Mouse (Mus musculus): ENCODE measurements around the gene Tbc1d7.

Tbc1d7 gene

DNA sequence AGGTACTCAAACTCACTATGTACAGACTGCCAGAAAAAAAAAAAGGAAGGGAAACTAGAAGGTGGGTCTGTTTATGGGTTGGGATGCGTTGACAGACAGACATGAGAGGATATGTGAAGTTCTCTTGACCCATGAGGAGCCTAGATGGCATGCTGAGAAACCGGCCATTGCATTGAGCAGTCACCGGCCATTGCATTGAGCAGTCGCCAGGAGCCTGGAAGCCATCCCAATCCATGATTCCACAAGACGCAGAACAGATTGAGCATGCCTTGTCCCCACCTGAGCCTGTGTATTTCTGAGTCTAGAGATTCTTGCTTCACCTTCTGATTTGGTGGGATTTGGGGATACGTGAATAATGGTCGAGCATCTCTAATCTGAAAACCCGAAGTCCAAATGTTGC is 22.6 kb upstream of the Tbc1d7 start:
- no peak for DNase-seq (ENCODE audit: low spot score)

GRCm38 (mm10) chr13:43193266-43193665 is 22.0 kb upstream of the Tbc1d7 start:
- no peak for DNase-seq (ENCODE audit: low spot score)

DNA sequence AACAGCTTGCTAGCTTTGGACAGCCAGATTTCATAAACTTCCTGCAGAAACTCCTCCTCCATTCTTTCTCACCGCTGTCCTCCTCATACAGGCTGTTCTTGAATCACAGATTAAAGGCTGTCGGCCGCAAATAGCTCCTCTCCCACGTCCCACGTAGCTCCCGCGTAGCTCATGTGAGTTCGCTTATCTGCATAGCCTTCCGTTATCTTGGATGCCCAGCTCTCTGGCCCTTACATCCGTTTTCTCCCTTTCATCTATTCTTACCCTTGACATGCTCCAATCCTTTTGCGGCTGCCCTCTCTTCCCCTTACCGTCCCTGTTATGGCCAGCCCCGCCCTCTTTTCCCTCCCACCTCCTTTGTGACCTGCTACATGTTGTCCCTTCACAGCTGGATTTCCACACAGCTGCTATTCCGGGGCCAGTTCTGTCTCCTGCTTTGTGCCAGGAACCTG is 20.5 kb upstream of the Tbc1d7 start:
- DNase-seq (ENCODE audit: low spot score) = peak; percentile 37

GRCm38 (mm10) chr13:43191290-43191689 is 20.0 kb upstream of the Tbc1d7 start:
- no peak for DNase-seq (ENCODE audit: low spot score)

DNA sequence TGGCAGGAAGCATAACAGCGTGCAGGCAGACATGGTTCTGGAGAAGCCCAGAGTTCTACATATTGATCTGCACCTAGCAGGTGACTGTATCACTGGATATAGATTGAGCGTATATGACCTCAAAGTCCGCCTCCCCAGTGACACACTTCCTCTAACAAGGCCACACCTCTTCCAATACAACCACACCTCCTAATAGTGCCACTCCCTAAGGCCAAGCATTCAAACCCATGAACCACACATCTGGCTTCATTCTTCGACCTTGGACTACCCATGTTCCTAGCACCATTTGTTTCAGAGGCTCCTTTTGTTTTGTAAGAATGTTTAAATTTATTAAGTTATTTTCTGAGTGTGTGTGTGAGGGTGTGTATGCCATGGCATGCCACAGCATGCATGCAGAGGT is 16.4 kb upstream of the Tbc1d7 start:
- no peak for DNase-seq (ENCODE audit: low spot score)

DNA sequence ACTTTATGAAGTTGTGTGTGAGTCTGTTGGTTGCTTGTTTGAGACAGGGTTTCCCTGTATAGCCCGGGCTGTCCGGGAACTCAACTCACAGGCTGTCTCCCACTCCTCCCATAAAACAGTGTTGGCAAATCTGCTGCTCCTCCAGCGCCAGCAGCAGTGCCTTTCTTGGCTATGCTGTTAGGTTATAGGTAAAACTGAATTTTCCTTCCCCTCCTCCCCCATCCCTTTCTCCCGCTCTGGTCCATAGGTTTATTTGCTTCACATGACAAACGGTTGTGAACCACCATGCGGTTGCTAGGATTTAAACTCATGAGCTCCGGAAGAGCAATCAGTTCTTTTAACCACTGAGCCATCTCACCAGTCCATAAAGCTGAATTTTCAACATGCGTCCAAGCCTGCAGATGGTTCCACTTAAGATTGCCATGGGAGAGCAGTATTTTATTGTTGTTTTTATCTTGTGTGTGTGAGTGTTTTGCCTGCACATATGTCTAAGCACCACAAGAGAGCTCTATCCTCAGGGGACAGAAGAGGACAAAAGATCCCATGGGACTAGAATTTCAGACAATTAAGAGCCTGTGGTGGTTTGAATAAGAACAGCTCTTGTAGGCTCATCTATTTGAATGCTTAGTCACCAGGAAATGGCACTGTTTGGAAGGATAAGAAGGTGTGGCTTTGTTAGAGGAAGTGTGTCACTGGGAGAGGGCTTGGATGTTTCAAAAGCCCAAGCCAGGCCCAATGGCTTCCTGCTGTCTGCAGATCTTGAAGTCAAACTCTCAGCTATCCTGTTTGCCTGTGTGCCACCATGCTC is 12.2 kb upstream of the Tbc1d7 start:
- DNase-seq (ENCODE audit: low spot score) = no peak

DNA sequence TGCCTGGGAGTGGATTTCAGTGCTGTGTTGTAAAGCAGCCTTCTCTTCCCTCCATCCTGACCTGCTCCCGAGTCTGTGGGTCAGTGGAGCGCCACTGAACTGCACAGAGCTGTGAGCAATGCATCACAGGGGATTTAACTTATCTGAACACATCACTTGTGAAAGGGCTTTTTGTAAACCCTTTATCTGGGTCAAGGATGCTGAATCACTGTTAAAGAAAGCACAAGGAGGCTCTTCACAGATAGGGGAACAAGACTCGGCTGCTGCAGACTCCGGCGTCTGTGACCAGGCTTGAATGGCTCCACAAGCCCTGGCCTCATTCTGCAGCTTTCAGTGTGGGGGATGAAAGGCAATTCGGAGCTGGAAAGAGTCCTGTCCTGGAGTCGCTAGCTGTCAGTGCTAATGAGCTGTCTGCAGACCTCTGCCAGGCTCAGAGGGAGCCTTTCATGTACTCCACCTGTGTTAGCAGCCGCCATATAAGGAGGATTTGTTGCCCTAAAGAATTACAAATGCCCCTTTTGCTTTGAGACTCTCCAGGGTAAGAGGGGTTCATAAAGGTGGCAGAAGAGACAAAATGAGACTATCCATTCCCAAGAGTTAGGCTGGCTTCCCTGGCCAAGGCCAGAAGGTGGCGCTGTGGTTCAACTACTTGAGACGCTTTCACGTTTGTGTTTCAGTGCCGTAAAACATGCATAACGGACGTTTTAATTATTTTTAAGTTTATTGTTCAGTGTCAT is 11.3 kb upstream of the Tbc1d7 start:
- peak; percentile 71 for DNase-seq (ENCODE audit: low spot score)

- no peak for DNase-seq (ENCODE audit: low spot score)
Observed at GRCm38 (mm10) chr13:43181104-43181503, 9.8 kb upstream of the Tbc1d7 start.

DNA sequence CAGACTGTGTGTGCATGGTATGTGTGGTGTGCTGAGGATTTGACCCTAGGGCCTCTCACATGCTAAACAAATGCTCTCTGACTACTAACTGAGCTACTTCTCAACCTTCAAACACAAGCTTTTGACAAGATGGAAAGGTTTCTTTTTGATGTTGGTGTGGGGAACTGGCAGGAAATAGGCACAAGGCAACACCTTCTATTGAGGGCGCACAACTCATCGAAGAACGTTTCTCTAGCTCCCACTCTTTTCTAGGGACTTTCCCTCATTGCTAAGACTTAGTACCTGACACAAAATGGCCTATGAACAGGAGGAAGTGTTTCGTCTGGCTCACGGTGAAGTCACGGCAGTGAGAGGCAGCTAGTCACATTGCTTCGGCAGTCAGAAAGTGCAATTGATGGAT is 6.0 kb upstream of the Tbc1d7 start:
- peak; percentile 67 for DNase-seq (ENCODE audit: low spot score)

DNA sequence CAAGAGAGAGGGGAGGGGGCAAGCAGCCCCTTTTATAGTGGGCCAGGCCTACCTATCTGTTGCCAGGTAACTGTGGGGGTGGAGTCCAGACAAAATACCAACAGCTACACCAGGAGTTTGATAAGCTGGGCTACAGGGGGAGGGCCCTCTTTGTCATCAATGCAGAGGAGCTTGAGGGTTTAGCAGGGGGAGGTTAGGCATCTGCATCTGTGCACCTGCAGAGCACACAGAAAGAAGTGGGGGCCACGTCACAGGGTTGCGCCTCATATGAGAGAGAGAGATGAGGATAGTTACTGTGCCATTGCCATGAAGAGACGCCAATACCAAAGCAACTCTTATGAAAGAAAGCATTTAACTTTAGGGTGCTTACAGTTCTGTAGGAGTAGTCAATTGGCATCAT is 5.4 kb upstream of the Tbc1d7 start:
- no peak for DNase-seq (ENCODE audit: low spot score)

- peak; percentile 78 for DNase-seq (ENCODE audit: low spot score)
Observed at GRCm38 (mm10) chr13:43173262-43173661, 2.0 kb upstream of the Tbc1d7 start.

DNA sequence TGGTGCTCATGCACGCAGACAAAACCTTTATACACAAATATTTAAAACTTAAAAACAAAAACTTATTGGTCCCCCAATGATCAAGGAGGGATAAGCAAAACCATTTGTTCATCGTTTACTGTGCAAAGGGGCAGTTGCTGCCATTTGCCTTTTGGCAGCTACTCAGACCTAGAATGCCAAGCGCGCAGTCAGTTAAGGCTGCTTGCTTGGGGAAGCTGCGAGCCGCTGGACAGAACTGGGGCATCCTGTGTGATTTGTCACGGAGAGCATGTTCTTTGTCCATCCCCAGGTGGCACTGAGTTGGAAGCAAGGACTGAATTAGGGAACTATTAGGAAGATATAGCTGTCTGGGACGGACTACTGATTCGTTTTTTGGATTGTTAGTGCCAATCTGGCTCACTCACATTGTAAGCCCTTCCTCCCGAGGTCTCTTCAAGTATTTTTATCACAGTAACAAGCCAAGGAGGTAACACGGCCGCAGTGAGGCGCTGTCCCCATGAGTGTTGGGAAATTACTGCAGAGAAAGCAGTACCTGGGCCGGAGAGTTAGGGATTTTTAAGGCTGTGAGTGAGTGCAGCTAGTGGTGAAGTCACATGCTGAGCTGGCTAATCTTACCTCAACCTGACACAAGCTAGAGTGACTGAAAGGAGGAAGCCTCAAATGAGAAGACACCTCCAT is 874 bp upstream of the Tbc1d7 start:
- no peak for DNase-seq (ENCODE audit: low spot score)

GRCm38 (mm10) chr13:43167721-43168120 is 3.6 kb downstream of the Tbc1d7 start:
- no peak for DNase-seq (ENCODE audit: low spot score)

DNA sequence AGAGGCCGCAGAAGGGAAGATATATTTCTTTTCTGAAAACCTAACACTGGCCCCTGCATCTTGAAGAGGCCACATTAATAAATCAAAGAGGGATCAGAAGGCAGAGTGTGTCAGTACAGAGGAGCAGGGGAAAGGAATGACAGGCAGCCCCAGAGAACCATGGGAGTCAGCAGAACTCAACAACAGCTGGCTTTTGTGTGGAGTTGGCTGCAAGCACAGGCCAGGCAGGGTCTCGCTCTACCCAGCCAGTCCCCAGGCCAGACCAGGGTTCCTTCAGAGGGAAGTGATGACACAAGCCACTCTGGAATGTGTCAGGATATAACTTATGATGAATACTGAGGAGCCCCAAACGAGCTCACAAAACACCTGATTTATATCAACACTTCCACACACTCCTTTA is 11.9 kb downstream of the Tbc1d7 start:
- no peak for DNase-seq (ENCODE audit: low spot score)

DNA sequence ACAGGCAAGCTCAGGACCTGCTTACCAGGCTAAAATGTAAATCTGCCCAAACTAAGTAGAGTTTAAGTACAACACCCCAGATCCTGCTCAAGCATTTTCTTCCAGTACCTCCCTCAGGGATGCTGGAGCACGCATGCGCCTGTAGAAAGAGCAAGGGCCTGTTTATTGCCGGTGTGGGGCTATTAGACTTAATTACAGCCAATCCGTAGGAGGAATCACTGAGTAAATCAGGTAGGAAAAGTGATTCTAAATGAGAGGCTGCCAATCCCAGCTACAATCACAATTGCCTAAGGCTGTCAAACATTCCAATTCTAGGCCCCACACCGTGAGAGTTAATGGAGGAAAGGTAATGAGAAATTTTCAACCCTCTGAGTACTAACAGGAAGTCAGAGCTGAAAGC is 13.0 kb downstream of the Tbc1d7 start:
- no peak for DNase-seq (ENCODE audit: low spot score)

GRCm38 (mm10) chr13:43157370-43157769 is 13.9 kb downstream of the Tbc1d7 start:
- no peak for DNase-seq (ENCODE audit: low spot score)

DNA sequence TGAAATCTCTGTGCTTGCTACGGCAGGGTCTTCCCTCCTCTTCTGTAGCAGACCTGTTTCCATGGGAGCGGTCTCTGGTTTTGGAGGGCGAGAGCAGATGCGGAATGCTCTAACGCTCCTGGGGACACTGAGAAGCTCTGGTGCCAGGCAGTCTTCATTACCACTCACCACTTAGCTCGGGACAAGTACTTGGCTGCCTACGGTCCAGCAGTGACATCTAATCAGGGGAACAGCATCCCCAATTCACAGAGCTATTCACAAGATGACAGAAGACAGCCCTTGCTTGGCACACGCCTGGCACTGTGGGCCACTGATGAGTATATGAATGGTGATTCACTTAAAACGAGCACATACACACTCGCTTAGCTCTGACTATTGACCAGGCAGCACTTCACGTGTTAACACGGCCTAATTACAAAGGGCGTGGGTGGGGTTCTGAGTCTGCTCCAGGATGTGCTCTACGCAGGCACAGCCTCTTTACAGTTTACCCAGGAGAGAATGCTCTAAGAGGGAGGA is 19.2 kb downstream of the Tbc1d7 start:
- no peak for DNase-seq (ENCODE audit: low spot score)

GRCm38 (mm10) chr13:43149661-43150060 is 21.6 kb downstream of the Tbc1d7 start:
- no peak for DNase-seq (ENCODE audit: low spot score)

DNA sequence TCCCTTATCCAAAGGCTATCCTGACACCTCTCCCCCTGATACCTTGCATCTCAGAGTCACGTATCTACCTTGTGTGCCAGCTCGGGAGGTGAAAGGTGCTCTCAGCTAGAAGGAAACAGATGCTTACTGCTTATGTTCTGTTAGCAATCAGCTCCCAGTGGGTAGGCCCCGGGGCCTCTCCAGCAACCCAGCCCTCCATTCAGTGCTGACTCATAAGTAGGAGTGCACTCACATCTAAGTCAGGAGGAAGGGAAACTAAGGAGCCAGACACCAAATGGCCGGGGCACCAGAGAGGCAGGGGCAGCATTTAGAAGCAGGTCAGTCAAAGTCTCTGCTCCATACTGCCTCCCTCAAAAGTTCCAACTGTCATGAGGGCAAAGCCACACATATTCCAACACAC is 22.6 kb downstream of the Tbc1d7 start:
- no peak for DNase-seq (ENCODE audit: low spot score)

DNA sequence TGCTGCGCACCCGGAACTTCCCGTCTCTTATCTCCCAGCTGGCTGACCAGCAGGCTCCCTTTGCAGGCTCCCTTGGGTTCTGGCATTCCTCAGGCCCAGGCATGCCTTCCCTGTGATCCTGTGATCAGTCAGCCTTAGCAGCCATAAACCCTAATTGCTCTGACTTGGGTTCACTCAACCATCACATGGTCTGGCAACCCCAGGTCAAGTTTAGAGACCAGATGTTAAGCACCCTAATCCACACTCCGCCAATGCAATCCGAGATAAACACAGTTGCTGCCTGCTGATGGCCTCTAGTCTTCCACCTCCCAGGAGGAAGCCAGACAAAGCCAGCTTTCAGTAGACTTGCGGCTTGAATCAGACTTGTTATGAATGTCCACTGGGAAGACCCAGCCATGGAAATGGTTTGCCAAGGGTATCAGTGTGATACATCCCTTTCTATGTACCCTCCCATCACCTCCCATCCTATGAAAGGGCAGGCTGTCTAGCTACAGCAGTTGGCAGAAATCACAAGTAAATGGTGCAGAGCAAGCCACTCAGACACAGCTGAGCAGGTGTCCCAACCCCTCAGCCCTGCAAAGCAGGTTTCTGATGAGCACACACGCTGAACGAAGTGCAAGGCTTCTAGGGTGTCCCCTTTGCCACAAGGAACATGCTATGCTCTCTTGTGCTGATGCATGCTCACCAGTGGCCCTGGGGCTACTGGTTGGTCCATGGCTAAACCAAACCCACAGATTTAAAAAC is 24.6 kb downstream of the Tbc1d7 start:
- no peak for DNase-seq (ENCODE audit: low spot score)

DNA sequence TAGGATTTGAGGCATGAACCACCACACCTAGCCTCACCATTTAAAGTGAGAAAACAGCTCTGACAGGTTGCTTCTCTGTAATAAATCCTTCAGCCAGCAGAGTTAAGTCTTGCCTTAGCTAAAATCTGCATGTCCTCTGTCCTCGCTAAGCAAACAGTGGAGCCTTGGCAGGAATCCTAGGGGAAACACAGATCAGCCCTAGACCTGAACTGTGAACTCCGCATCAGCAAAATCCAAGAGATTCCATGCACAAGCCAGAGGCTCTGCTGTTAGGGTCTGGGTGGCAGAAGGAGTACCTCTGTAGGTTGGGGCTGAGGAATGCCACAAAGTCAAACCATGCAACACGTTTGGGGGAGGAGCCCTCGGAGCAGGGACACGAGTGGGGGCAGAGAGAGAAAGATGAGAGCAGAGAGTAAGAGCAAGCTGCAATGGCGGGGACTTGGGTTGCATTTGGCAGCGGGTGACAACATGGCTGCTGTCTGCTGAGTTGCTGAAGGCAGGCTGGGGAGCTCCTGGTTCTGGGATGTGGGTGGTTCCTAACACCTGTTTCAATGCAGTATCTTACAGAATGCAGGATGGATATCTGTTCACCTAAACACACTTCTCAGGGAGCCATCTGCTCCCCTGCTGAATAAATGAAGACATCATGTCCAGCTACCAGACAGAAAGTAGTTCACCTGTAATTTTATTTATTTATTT is 26.4 kb downstream of the Tbc1d7 start:
- no peak for DNase-seq (ENCODE audit: low spot score)

Data from T-cell, adult 2 months (primary cell).